ENCODE assay signal across 10 mouse cellular contexts in the genomic region with DNA sequence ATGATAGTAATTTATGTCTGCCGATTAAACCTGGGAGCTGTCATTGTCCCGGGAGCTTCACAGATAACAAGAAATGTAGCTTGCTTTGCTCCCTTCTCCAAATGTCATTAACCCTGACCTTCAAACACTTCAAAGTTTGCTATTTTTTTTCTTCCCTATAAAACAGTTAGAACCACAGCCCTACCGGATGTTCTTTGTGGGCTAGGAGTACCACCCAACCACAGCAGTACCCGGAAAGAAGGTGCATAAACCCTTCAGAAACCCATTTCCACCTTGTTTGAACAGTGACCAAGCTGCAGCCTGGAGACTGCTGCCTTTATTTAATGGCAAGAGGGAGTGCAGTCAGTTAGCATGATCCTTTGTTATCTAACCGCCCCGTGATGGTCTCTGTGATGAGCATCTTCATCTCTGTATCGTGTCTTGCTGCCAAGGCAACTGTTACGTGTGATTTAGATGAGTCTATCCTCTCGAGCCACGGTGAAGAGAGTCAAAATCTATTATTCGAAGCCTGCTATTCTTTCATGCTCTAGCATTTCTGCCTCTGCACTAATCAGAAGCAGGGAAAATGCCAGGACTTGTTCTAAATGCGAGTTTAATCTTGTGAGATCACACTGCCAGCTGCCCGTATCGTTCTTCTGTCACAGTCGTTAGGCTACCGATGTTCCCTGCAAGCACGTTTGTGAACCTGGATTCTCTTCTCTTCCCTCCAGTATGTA.
DNase-seq lines count a peak whose midpoint lies in the region; ATAC-seq lines count a peak whose summit lies in the region.
"Had no signal": no experiment of that assay in that cellular context is flagged by ENCODE, and none has a peak within 500 bp of the region (broad histone marks: within the 10 kb centered on the region; RNA-seq: fewer than 3 reads in every experiment).

No protein-coding gene starts in this region.

- H3K9ac ChIP-seq in forebrain, embryonic 14.5 days (ENCODE audit: low read length): no peak overlapping the region
- H3K9ac ChIP-seq in forebrain, embryonic 11.5 days (ENCODE audit: low read length): no peak overlapping the region
- H3K9ac ChIP-seq: embryonic facial prominence, embryonic 12.5 days had no signal

- H3K4me2 ChIP-seq in forebrain, embryonic 14.5 days (ENCODE audit: low read length): no peak overlapping the region
- no peak overlapping the region for H3K4me2 ChIP-seq in forebrain, embryonic 11.5 days (ENCODE audit: low read depth, low read length, severe bottlenecking)
- H3K4me2 ChIP-seq: embryonic facial prominence, embryonic 12.5 days had no signal

- 60% methylated on average over 17 of the region's 17 CpGs for WGBS in forebrain, embryonic 14.5 days
- WGBS in forebrain, embryonic 11.5 days: 84% methylated on average over 17 of the region's 17 CpGs

- 0 out of 2 replicates have a peak overlapping the region, but pooled peaks have one; percentile 33 for H3K27ac ChIP-seq in forebrain, embryonic 14.5 days (ENCODE audit: low read depth, low read length)
- H3K27ac ChIP-seq in forebrain, embryonic 11.5 days (ENCODE audit: low read depth, low read length): no peak overlapping the region
- H3K27ac ChIP-seq: embryonic facial prominence, embryonic 12.5 days had no signal

- 0 out of 2 replicates have a peak, but pooled peaks have one; percentile 7 for ATAC-seq in forebrain, embryonic 14.5 days
- ATAC-seq in forebrain, embryonic 11.5 days (replicated peaks; ENCODE audit: low FRiP score): no peak

- no peaks in the 10 kb centered on the region for H3K27me3 ChIP-seq in forebrain, embryonic 14.5 days (replicated peaks; ENCODE audit: control insufficient read depth, insufficient read depth, low read length)
- H3K27me3 ChIP-seq in forebrain, embryonic 11.5 days (ENCODE audit: control insufficient read depth, insufficient read depth, low read length): no peaks in the 10 kb centered on the region
- H3K27me3 ChIP-seq: embryonic facial prominence, embryonic 12.5 days had no signal

- intact Hi-C loops in left cerebral cortex, postnatal 25 days (cut with DNase I): no loop called here

- H3K9me3 ChIP-seq in forebrain, embryonic 14.5 days (replicated peaks; ENCODE audit: control insufficient read depth, low read length): no peaks in the 10 kb centered on the region
- no peaks in the 10 kb centered on the region for H3K9me3 ChIP-seq in forebrain, embryonic 11.5 days (ENCODE audit: control insufficient read depth, low read length)
- H3K9me3 ChIP-seq: embryonic facial prominence, embryonic 12.5 days had no signal

- DNase-seq in forebrain, embryonic 14.5 days (ENCODE audit: low spot score): peak; percentile 56
- no peak for DNase-seq in forebrain, embryonic 11.5 days (ENCODE audit: low spot score)
- DNase-seq in right cerebral cortex, postnatal 25 days: peak; percentile 14
- no peak for DNase-seq in right cerebral cortex, postnatal 14 days
- peak; percentile 25 to 51 for DNase-seq in left cerebral cortex, postnatal 25 days (ENCODE audit: low spot score in 2 of 2)
- DNase-seq in thymus, postnatal 4 days: peak; percentile 48
- no peak for DNase-seq in lung, postnatal 10 days
- DNase-seq in kidney, postnatal 4 days: no peak
- DNase-seq: kidney, postnatal 10 days had no signal

- 0 out of 2 replicates have a peak, but pooled peaks cover 7% of the 10 kb centered on the region for H3K4me1 ChIP-seq in forebrain, embryonic 14.5 days (ENCODE audit: control insufficient read depth, insufficient read depth, low read length)
- no peaks in the 10 kb centered on the region for H3K4me1 ChIP-seq in forebrain, embryonic 11.5 days (replicated peaks; ENCODE audit: control insufficient read depth, insufficient read depth, low read length)

- H3K4me3 ChIP-seq in forebrain, embryonic 14.5 days (ENCODE audit: low read depth, low read length): no peak overlapping the region
- no peak overlapping the region for H3K4me3 ChIP-seq in forebrain, embryonic 11.5 days (ENCODE audit: low read depth, low read length)
- H3K4me3 ChIP-seq: embryonic facial prominence, embryonic 12.5 days had no signal

- H3K36me3 ChIP-seq in forebrain, embryonic 14.5 days (ENCODE audit: control insufficient read depth, insufficient read depth, low read length): no peaks in the 10 kb centered on the region
- H3K36me3 ChIP-seq in forebrain, embryonic 11.5 days (ENCODE audit: control insufficient read depth, insufficient read depth, low read length): no peaks in the 10 kb centered on the region
- H3K36me3 ChIP-seq: embryonic facial prominence, embryonic 12.5 days had no signal

Comparison
In these comparisons a context has a peak if more than half of its experiments do, and no peak if none do; other contexts are left out.
1. DNase-seq: peak in forebrain, embryonic 14.5 days (single experiment), right cerebral cortex, postnatal 25 days (single experiment), left cerebral cortex, postnatal 25 days (2 of 2) and thymus, postnatal 4 days (single experiment); none in forebrain, embryonic 11.5 days (single experiment), right cerebral cortex, postnatal 14 days (single experiment), lung, postnatal 10 days (single experiment) and kidney, postnatal 4 days (0 of 2).